Mouse (Mus musculus) thymus, adult 2 months (tissue): ENCODE measurements around the gene Pla2r1. TPM values are rescaled to one million over a fixed set of nuclear protein-coding genes. Genes with fewer than 3 reads are reported as not detected.

Source experiments
- DNase-seq: peaks from one replicate; pipeline ENCODE4 v3.0.0; 2021
- H3K27ac ChIP-seq: fragments of 200-500 bp; 2 replicates; pipeline ENCODE4 v1.5.1; 2012; ENCODE audit warnings: low read length, control low read depth; ENCODE audit not compliant: control insufficient read depth, insufficient read depth
- H3K27me3 ChIP-seq: fragments of 200-500 bp; 2 replicates; pipeline ENCODE4 v1.6.1; 2012; ENCODE audit warnings: mild to moderate bottlenecking, low read length, moderate library complexity, mixed read lengths; ENCODE audit not compliant: control insufficient read depth, insufficient read depth
- H3K36me3 ChIP-seq: fragments of 200-500 bp; 2 replicates; pipeline ENCODE4 v1.6.1; 2012; ENCODE audit warnings: mild to moderate bottlenecking, low read length, moderate library complexity; ENCODE audit not compliant: control insufficient read depth, insufficient read depth
- H3K4me1 ChIP-seq: fragments of 200-500 bp; replicated peaks from 2 replicates; pipeline ENCODE4 v1.6.1; 2012; ENCODE audit warnings: low read length; ENCODE audit not compliant: control insufficient read depth, insufficient read depth
- H3K4me3 ChIP-seq: fragments of 200-500 bp; 2 replicates; pipeline ENCODE4 v1.5.1; 2012; ENCODE audit warnings: mild to moderate bottlenecking, low read length, control low read depth, moderate library complexity; ENCODE audit not compliant: control insufficient read depth, insufficient read depth
- CTCF ChIP-seq: fragments of 200-500 bp; IDR thresholded peaks from 2 replicates; pipeline ENCODE4 v1.5.1; 2012; ENCODE audit warnings: mild to moderate bottlenecking, control low read depth, low read length, moderate library complexity, borderline replicate concordance; ENCODE audit not compliant: control insufficient read depth, poor library complexity, insufficient read depth; ENCODE audit errors: extremely low read depth
- POLR2A ChIP-seq: fragments of 200-500 bp; IDR thresholded peaks from 2 replicates; pipeline ENCODE4 v1.6.1; 2012; ENCODE audit warnings: mild to moderate bottlenecking, low read length, control low read depth, moderate library complexity; ENCODE audit not compliant: control insufficient read depth, poor library complexity, insufficient read depth; ENCODE audit errors: extremely low read depth
- WGBS: fragments of 180-500 bp; shearing (Covaris S2); methylation state at CpG from one replicate; pipeline ENCODE4 v1.1.7; 2018; 5-methylcytosine and 5-hydroxymethylcytosine counted together
- polyA plus RNA-seq: library from polyadenylated mRNA; depleted of rRNA; stranded (reverse); fragments of >200 nt; gene quantifications from 2 replicates; pipeline ENCODE4 v1.2.3, GENCODE M21; 2012

Pla2r1 gene
- polyA plus RNA-seq, 1 experiment, result 0.47 TPM

DNA sequence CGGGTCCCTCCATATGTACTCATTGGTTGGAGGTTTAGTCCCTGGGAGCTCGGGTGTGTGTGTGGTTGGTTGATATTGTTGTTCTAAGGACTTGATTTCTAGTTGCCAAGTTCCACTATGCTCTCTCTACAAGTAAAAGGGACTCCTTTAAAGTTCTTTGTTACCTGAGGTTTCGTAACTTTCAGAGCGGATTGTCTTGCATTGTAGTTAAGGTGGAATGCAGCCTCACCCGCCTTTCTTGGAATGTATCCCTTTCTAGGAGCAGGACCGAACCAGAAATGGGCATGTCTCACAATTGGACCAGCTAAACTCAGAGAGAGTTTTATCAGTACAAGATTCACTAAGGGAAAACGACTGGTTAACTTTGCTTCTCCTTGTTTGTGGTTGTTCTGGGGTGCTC lies 141.9 kb downstream of the Pla2r1 start:
- Histone ChIP-seq H3K4me1 (no peaks in the 10 kb centered on the region), H3K36me3 (no peaks in the 10 kb centered on the region), H3K27me3 (no peaks in the 10 kb centered on the region), H3K27ac (peak overlapping the region; percentile 6; the same call in 1 of the 2 replicates), H3K4me3 (no peak overlapping the region)
- DNase-seq, result no peak
- TF ChIP-seq CTCF, result no peak
- no peak for TF ChIP-seq POLR2A
- WGBS, result 89% methylated on average over 7 of the region's 7 CpGs

- no peaks in the 10 kb centered on the region for H3K36me3 ChIP-seq
- H3K27ac ChIP-seq, result no peak overlapping the region
- 95% methylated on average over 11 of the region's 11 CpGs for WGBS
- TF ChIP-seq POLR2A, result no peak
- TF ChIP-seq CTCF, result no peak
- no peaks in the 10 kb centered on the region for H3K27me3 ChIP-seq
- no peaks in the 10 kb centered on the region for H3K4me1 ChIP-seq
- DNase-seq, result no peak
- no peak overlapping the region for H3K4me3 ChIP-seq
These were observed 142.9 kb downstream of the Pla2r1 start for GRCm38 (mm10) chr2:60409989-60410763.

DNA sequence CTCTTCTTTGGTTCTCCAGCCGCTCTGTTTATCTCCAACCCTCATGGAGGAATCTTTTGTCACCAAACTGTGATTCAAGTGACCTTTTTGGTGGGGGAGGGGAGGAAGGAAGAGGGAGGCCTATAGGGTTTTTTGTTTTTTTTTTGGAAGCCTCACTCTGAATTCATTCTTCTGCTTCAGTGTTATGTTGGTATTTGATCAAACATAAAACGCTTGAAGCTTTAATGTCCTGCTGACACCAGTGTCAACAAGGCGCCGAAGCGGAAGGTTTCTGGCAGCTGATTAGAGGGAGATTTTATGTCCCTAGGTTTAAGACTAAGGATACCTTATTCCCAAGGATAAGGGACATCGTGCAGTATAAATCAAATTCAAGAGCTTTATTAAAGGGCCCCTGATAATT lies 143.9 kb downstream of the Pla2r1 start:
- Histone ChIP-seq H3K27me3 (no peaks in the 10 kb centered on the region), H3K4me1 (no peaks in the 10 kb centered on the region), H3K4me3 (no peak overlapping the region), H3K36me3 (no peaks in the 10 kb centered on the region), H3K27ac (no peak overlapping the region)
- DNase-seq, result no peak
- TF ChIP-seq POLR2A (no peak), CTCF (no peak)
- 90% methylated on average over 6 of the region's 6 CpGs for WGBS

DNA sequence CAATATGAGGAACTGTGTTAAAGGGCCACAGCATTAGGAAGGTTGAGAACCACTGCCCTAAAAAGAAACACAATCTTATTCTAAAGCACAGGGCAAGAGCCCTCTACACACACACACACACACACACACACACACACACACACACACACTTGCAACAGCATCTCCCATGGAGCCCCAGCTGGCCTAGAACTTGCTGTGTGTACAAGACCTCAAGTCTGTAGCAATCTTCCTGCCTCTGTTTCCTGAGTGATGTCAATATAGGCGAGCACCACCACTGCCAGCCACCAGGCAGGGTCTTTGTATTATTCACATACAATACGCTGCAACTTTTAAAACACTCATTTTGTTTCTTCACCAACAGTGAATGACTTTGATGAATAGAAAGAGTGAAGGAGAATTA lies 145.7 kb downstream of the Pla2r1 start:
- no peaks in the 10 kb centered on the region for H3K27me3 ChIP-seq
- 82% methylated on average over 2 of the region's 2 CpGs for WGBS
- no peak overlapping the region for H3K27ac ChIP-seq
- H3K4me3 ChIP-seq, result no peak overlapping the region
- no peaks in the 10 kb centered on the region for H3K36me3 ChIP-seq
- no peak for TF ChIP-seq POLR2A
- no peak for TF ChIP-seq CTCF
- H3K4me1 ChIP-seq, result no peaks in the 10 kb centered on the region
- DNase-seq, result no peak

DNA sequence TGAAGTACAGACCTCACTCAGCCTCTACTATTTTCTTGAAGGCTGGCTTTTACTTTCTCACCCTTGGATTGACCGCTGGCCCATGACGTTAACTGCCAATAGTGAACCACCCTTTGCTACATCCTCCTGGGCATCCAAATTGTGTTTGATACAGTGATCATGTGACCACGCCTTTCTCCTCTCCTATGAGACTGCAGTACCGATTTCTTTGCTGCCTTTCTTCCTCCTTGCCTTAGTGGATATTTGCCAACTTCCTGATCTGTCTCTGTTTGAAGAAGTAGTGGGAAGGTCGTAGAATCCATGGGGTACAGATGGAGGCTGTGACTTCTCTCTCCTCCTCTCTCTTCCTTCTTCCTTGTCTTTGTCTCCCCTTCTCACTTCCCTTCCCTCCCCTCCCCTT lies 147.7 kb downstream of the Pla2r1 start:
- no peak overlapping the region for H3K4me3 ChIP-seq
- no peak overlapping the region for H3K27ac ChIP-seq
- no peak for DNase-seq
- 76% methylated on average over 5 of the region's 5 CpGs for WGBS
- no peaks in the 10 kb centered on the region for H3K27me3 ChIP-seq
- H3K36me3 ChIP-seq, result no peaks in the 10 kb centered on the region
- no peaks in the 10 kb centered on the region for H3K4me1 ChIP-seq
- TF ChIP-seq POLR2A, result no peak
- TF ChIP-seq CTCF, result no peak

DNA sequence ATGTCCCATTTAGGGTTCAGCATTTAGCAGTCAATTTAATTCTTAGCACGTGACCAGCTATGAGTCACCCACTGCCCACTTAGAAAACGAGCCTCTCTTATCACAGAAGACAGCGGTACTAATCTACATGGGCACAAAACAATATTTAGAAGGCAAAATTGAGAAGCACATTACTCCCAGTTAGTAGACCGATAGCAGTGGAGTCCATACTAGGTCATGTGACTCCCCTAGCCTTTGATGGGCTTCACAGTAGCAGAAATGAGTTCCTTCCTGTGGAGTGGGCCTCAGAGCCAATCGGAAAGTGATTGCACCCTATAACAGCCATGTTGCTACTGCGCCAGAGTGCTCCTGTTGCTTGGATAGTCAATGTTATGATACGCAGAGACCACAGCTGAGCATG lies 148.3 kb downstream of the Pla2r1 start:
- 96% methylated on average over 7 of the region's 7 CpGs for WGBS
- TF ChIP-seq POLR2A, result no peak
- TF ChIP-seq CTCF, result no peak

More for the DNA sequence above, 148.3 kb downstream of the Pla2r1 start:
- Histone ChIP-seq H3K36me3 (no peaks in the 10 kb centered on the region), H3K27me3 (no peaks in the 10 kb centered on the region), H3K4me1 (no peaks in the 10 kb centered on the region), H3K27ac (no peak overlapping the region), H3K4me3 (no peak overlapping the region)
- DNase-seq, result no peak
